Mouse (Mus musculus) C2C12 (cell line): ENCODE data around the gene Crtac1. TPM values are rescaled to one million over a fixed set of nuclear protein-coding genes. Genes with fewer than 3 reads are reported as not detected.

Experiments
- H3K27me3 ChIP-seq: one replicate; pipeline ENCODE4 v1.6.1; 2011; ENCODE audit not compliant: control insufficient read depth, insufficient read depth, insufficient read length
- H3K36me3 ChIP-seq: one replicate; pipeline ENCODE4 v1.6.1; 2011; ENCODE audit not compliant: control insufficient read depth, insufficient read depth
- H3K4me3 ChIP-seq: one replicate; pipeline ENCODE4 v1.5.1; 2011; ENCODE audit warnings: mild to moderate bottlenecking, control low read depth; ENCODE audit not compliant: poor library complexity, insufficient read depth, severe bottlenecking
- H3K79me2 ChIP-seq: one replicate; pipeline ENCODE4 v1.6.1; 2011; ENCODE audit not compliant: control insufficient read depth, insufficient read depth
- H3K79me3 ChIP-seq: one replicate; pipeline ENCODE4 v1.6.1; 2011; ENCODE audit warnings: low read depth, control low read depth
- H3ac ChIP-seq: one replicate; pipeline ENCODE3; 2011; ENCODE audit warnings: low read depth; ENCODE audit not compliant: control insufficient read depth, insufficient read length
- CEBPB ChIP-seq: IDR thresholded peaks from one replicate; pipeline ENCODE4 v1.6.1; 2011; ENCODE audit warnings: low read depth, mild to moderate bottlenecking, control low read depth, moderate library complexity
- CTCF ChIP-seq: IDR thresholded peaks from one replicate; pipeline ENCODE4 v1.5.1; 2011; ENCODE audit not compliant: control insufficient read depth, insufficient read depth, insufficient read length
- FOSL1 ChIP-seq: IDR thresholded peaks from one replicate; pipeline ENCODE4 v1.8.0; 2011; ENCODE audit warnings: mild to moderate bottlenecking, low read length; ENCODE audit not compliant: poor library complexity, insufficient read depth, severe bottlenecking
- MAX ChIP-seq: IDR thresholded peaks from one replicate; pipeline ENCODE4 v1.6.1; 2011; ENCODE audit warnings: mild to moderate bottlenecking, control low read depth
- MYOD1 ChIP-seq: IDR thresholded peaks from one replicate; pipeline ENCODE4 v1.6.1; 2011; ENCODE audit warnings: low read depth; ENCODE audit not compliant: control insufficient read depth, insufficient read length
- MYOG ChIP-seq: IDR thresholded peaks from one replicate; pipeline ENCODE4 v1.6.1; 2011; ENCODE audit not compliant: control insufficient read depth, insufficient read length; ENCODE audit errors: extremely low read depth
- USF1 ChIP-seq: IDR thresholded peaks from one replicate; pipeline ENCODE4 v1.6.1; 2011; ENCODE audit warnings: low read depth, mild to moderate bottlenecking, control low read depth, moderate library complexity
- polyA plus RNA-seq: library from polyadenylated mRNA; unstranded; fragments of >200 nt; fragmentation: generic; extraction: Trizol; gene quantifications from one replicate; pipeline ENCODE4 v1.2.1, GENCODE M21; 2012; ENCODE audit warnings: missing spikeins

Crtac1 gene
- polyA plus RNA-seq, 1 experiment = not detected

DNA sequence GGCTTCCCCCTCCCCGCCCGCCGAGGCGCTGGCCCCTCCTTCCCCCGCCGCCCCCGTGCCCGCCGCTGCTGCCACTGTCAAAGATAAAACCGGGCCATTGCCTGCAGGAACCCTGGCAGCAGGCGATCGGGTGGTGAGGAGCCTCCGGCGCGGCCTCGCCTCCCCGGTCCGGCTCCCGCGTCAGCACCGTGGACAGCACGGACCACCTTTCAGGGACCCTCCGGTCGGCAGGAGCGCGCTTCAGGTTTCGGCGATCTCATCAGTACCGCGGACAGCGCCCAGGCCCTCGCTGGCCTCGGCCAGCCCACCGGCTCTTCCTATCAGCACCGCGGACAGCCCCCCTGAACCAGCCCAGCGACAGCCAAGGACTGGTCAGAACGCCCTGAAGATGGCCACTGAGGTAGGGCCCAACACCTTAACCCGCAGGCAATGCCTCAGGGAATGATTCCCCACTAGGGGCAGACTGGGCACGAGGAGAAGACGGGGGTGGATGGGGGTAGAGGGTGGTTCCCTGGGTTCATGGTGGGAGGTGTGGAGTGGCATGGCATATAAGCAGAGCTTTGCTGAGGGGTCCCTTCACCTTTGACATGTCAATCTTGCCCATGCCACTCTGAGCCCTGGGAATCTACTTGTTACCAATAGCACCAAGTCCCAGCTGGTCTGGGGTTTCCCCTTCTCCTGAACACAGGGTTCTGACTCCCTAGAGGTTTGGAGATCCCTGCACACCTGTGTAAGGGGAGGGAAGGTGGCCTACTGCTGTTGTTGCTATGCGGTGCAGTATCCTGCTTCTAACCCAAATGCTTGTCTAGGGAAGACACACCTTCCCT, 175.6 kb downstream of the Crtac1 start:
- Histone ChIP-seq H3ac (no peak overlapping the region), H3K79me2 (no peaks in the 10 kb centered on the region), H3K36me3 (no peaks in the 10 kb centered on the region), H3K79me3 (no peaks in the 10 kb centered on the region), H3K4me3 (no peak overlapping the region), H3K27me3 (peaks cover 14% of the 10 kb centered on the region)
- TF ChIP-seq MYOG = no peak

- Histone ChIP-seq H3K79me3 (no peaks in the 10 kb centered on the region), H3K36me3 (no peaks in the 10 kb centered on the region), H3ac (no peak overlapping the region), H3K79me2 (no peaks in the 10 kb centered on the region), H3K4me3 (no peak overlapping the region), H3K27me3 (peaks cover 14% of the 10 kb centered on the region)
- no peak for TF ChIP-seq FOSL1
- no peak for TF ChIP-seq MAX
- no peak for TF ChIP-seq MYOD1
- TF ChIP-seq CTCF = no peak
- no peak for TF ChIP-seq MYOG
- no peak for TF ChIP-seq USF1
- TF ChIP-seq CEBPB = no peak
These were observed 176.2 kb downstream of the Crtac1 start for GRCm38 (mm10) chr19:42255438-42255783.

DNA sequence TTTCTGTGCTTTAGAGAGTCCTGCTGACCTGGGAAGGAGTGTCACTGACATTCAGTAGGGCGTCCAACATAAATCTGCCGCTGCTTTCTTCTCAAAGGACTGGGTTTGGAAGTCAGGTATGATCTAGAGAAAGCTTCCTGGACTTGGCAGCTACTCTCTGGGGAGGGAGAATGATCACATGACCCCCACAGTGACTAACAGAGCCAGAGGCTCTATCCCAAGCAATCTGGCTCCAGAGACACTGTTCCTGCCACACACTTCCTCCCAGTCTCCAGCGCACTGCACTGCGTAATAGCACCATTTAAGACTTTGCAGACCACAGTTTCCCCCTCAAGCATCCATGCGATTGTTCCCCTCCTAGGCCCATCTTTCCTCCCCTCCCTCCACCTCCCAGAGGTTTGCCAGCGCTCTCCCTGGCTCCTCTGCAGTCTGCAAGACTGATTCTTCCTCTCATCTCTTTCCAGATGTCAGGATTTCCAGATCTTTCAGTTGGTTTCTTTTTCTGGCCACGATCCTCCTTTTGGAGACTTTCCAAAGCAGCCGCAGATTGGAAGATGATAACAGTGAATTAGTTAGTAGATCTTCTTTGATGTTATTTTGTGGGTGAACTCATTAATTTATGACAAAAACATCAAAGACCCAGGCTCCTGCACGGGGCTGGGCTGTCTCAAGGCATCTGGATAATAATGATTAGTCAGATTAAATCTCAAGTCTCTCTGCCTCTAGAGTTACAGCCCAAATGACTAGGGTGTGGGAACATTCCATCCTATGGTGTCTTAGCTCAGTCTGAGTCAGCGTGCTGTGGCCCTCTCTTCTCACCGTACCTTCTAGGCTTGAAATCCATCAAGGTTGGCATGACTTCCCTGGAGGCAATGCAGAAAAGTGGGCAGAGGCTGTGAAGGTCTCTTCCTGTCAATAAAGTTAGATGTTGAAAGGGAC, 181.3 kb downstream of the Crtac1 start:
- TF ChIP-seq FOSL1 (no peak), MAX (peak; percentile 26), CEBPB (no peak), CTCF (no peak), USF1 (peak; percentile 74), MYOD1 (no peak)
- no peaks in the 10 kb centered on the region for H3K36me3 ChIP-seq

GRCm38 (mm10) chr19:42247519-42247918, 184.1 kb downstream of the Crtac1 start, which contains the start of gene Golga7b:
TSS of gene Golga7b (plus strand) at chr19:42247574.
- H3K4me3 ChIP-seq = no peak within 1 kb of the TSS
- H3K36me3 ChIP-seq = no peaks in the 10 kb centered on the region
- H3K79me3 ChIP-seq = no peaks in the 10 kb centered on the region
- H3K79me2 ChIP-seq = no peaks in the 10 kb centered on the region
- TF ChIP-seq MAX (no peak), CEBPB (no peak), USF1 (no peak), CTCF (no peak), MYOG (no peak), FOSL1 (no peak), MYOD1 (no peak)
- H3K27me3 ChIP-seq = peaks cover 51% of the 10 kb centered on the region
- H3ac ChIP-seq = no peak within 1 kb of the TSS

More for the DNA sequence above, 181.3 kb downstream of the Crtac1 start:
- Histone ChIP-seq H3K79me2 (no peaks in the 10 kb centered on the region), H3ac (no peak overlapping the region), H3K27me3 (peaks cover 43% of the 10 kb centered on the region), H3K79me3 (no peaks in the 10 kb centered on the region), H3K4me3 (no peak overlapping the region)

- H3K4me3 ChIP-seq = no peak overlapping the region
- TF ChIP-seq CTCF = no peak
- no peak for TF ChIP-seq CEBPB
- TF ChIP-seq FOSL1 = no peak
- TF ChIP-seq MAX = no peak
- TF ChIP-seq USF1 = no peak
- no peak for TF ChIP-seq MYOG
- TF ChIP-seq MYOD1 = no peak
- peaks cover 55% of the 10 kb centered on the region for H3K27me3 ChIP-seq
- H3K36me3 ChIP-seq = no peaks in the 10 kb centered on the region
- H3K79me2 ChIP-seq = no peaks in the 10 kb centered on the region
- no peaks in the 10 kb centered on the region for H3K79me3 ChIP-seq
- H3ac ChIP-seq = no peak overlapping the region
These were observed 185.0 kb downstream of the Crtac1 start for GRCm38 (mm10) chr19:42246626-42247025.
